Comparison of ENCODE assay signal across 14 mouse cellular contexts in the genomic region with DNA sequence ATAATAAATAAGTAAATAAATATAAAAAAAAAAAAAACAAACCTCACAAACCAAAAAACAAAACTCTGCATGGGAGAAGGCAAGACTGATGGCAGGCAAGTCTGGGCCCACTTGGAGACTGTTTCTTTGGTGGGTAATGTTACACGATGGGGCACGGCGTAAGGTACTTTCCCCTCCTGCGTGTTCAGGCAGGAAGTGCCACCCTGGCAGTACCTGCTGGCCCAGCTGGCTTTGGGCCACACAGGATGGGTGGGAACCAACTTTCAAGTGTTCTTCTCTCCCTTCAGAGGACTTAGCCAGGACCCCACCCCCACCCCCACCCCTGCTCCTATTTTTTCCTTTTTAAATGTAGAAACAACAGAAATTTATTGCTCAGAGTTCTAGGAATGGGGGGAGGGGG. TPM values are rescaled to one million over a fixed set of nuclear protein-coding genes. Genes with fewer than 3 reads are reported as not detected.
DNase-seq lines count a peak whose midpoint lies in the region; ATAC-seq lines count a peak whose summit lies in the region.
"Had no signal": no experiment of that assay in that cellular context is flagged by ENCODE, and none has a peak within 500 bp of the region (broad histone marks: within the 10 kb centered on the region; RNA-seq: fewer than 3 reads in every experiment).

No protein-coding gene starts in this region.

- DNase-seq in heart, embryonic 10.5 days (ENCODE audit: low spot score) = no peak
- DNase-seq in CD4-positive helper T cell, adult 2 months (ENCODE audit: low read depth, low spot score) = peak; percentile 88
- peak; percentile 90 for DNase-seq in induced T-regulatory cell, adult 2 months (ENCODE audit: low read depth)
- DNase-seq in spleen, postnatal 36 days (ENCODE audit: low spot score in 2 of 2) = peak; percentile 87 to 88
- DNase-seq in midbrain, embryonic 11.5 days (ENCODE audit: low spot score, missing footprints) = no peak
- no peak for DNase-seq in gastrocnemius, postnatal 25 days
- no peak for DNase-seq in cerebellum, adult 11 months
- DNase-seq: embryo, embryonic 11 days; left cerebral cortex, postnatal 4 days; lung, embryonic 14.5 days; right cerebral cortex, postnatal 14 days had no signal

- 72% methylated on average over 4 of the region's 4 CpGs for WGBS in heart, embryonic 15.5 days
- WGBS in heart, embryonic 10.5 days = 78% methylated on average over 4 of the region's 4 CpGs
- WGBS in midbrain, embryonic 11.5 days = 91% methylated on average over 4 of the region's 4 CpGs

- no peak overlapping the region for H3K4me2 ChIP-seq in heart, embryonic 15.5 days
- no peak overlapping the region for H3K4me2 ChIP-seq in midbrain, embryonic 11.5 days
- H3K4me2 ChIP-seq: lung, embryonic 14.5 days had no signal

- H3K4me1 ChIP-seq in heart, embryonic 15.5 days (replicated peaks) = peaks cover 34% of the 10 kb centered on the region
- peaks cover 31% of the 10 kb centered on the region for H3K4me1 ChIP-seq in heart, embryonic 10.5 days
- peaks cover 11% of the 10 kb centered on the region for H3K4me1 ChIP-seq in midbrain, embryonic 11.5 days (ENCODE audit: control insufficient read depth, insufficient read depth, low read length)

- H3K27me3 ChIP-seq in heart, embryonic 15.5 days = no peaks in the 10 kb centered on the region
- no peaks in the 10 kb centered on the region for H3K27me3 ChIP-seq in heart, embryonic 10.5 days (ENCODE audit: insufficient read depth, poor library complexity, severe bottlenecking)
- no peaks in the 10 kb centered on the region for H3K27me3 ChIP-seq in midbrain, embryonic 11.5 days (ENCODE audit: control insufficient read depth, insufficient read depth, low read length)

- no peak overlapping the region for H3K4me3 ChIP-seq in heart, embryonic 15.5 days
- no peak overlapping the region for H3K4me3 ChIP-seq in heart, embryonic 10.5 days
- no peak overlapping the region for H3K4me3 ChIP-seq in midbrain, embryonic 11.5 days (ENCODE audit: low read depth, low read length)

- ATAC-seq in heart, embryonic 15.5 days (replicated peaks; ENCODE audit: insufficient number of reproducible peaks, insufficient read depth, low FRiP score, low read depth) = no peak
- ATAC-seq in midbrain, embryonic 11.5 days (ENCODE audit: low FRiP score) = no peak
- ATAC-seq: forebrain, embryonic 14.5 days; intestine, embryonic 16.5 days had no signal

- no peaks in the 10 kb centered on the region for H3K9me3 ChIP-seq in heart, embryonic 15.5 days (replicated peaks)
- no peaks in the 10 kb centered on the region for H3K9me3 ChIP-seq in heart, embryonic 10.5 days
- no peaks in the 10 kb centered on the region for H3K9me3 ChIP-seq in midbrain, embryonic 11.5 days (ENCODE audit: control insufficient read depth, low read length)

- H3K27ac ChIP-seq in heart, embryonic 15.5 days = peak overlapping the region; percentile 54
- H3K27ac ChIP-seq in heart, embryonic 10.5 days = no peak overlapping the region
- H3K27ac ChIP-seq in midbrain, embryonic 11.5 days (ENCODE audit: low read depth, low read length) = no peak overlapping the region

- no peak overlapping the region for H3K9ac ChIP-seq in heart, embryonic 15.5 days
- no peak overlapping the region for H3K9ac ChIP-seq in midbrain, embryonic 11.5 days (ENCODE audit: low read length)
- H3K9ac ChIP-seq: lung, embryonic 14.5 days had no signal

- no peaks in the 10 kb centered on the region for H3K36me3 ChIP-seq in heart, embryonic 15.5 days
- H3K36me3 ChIP-seq in heart, embryonic 10.5 days = no peaks in the 10 kb centered on the region
- H3K36me3 ChIP-seq in midbrain, embryonic 11.5 days (ENCODE audit: control insufficient read depth, insufficient read depth, low read length) = no peaks in the 10 kb centered on the region

RNA-seq across cellular contexts. Expression of a gene that starts 52.1 kb away (rescaled TPM):
- polyA plus RNA-seq in heart, embryonic 15.5 days (2015; fragmentation: Nextera tagmentation; extraction: Ambion mirVana) = 12.0 and 12.7 TPM in 2 replicates
- 12.5 and 17.9 TPM in 2 replicates for polyA plus RNA-seq in heart, embryonic 10.5 days (2016; fragmentation: Nextera tagmentation; extraction: Ambion mirVana)
- polyA plus RNA-seq in midbrain, embryonic 11.5 days (2014; fragmentation: Nextera tagmentation; extraction: Ambion mirVana) = 9.9 and 10.8 TPM in 2 replicates
- total RNA-seq in gastrocnemius, postnatal 25 days (2021) = 10 to 100 TPM; 51.9 to 56.2 TPM

Comparison
In these comparisons a context has a peak if more than half of its experiments do, and no peak if none do; other contexts are left out.
1. DNase-seq: peak in CD4-positive helper T cell, adult 2 months (single experiment), induced T-regulatory cell, adult 2 months (single experiment) and spleen, postnatal 36 days (2 of 2); none in heart, embryonic 10.5 days (single experiment), midbrain, embryonic 11.5 days (single experiment), gastrocnemius, postnatal 25 days (single experiment) and cerebellum, adult 11 months (single experiment).